Mouse (Mus musculus): ENCODE results near the gene Kansl3. TPM values are rescaled to one million over a fixed set of nuclear protein-coding genes. Genes with fewer than 3 reads are reported as not detected.

Kansl3 gene
- polyA plus RNA-seq, 1 experiment from 2014 or later, result 27.4 TPM

GRCm38 (mm10) chr1:36326815-36327214 is 42.2 kb downstream of the Kansl3 start:
- no peak overlapping the region for H3K27ac ChIP-seq (replicated peaks; ENCODE audit: low read depth, low read length)
- DNase-seq (ENCODE audit: low spot score), result no peak
- ATAC-seq (replicated peaks; ENCODE audit: insufficient number of reproducible peaks, low FRiP score, low TSS enrichment, low read depth), result no peak
- no peaks in the 10 kb centered on the region; the same call in 1 of the 2 replicates for H3K4me1 ChIP-seq (ENCODE audit: control insufficient read depth, insufficient read depth, low read length)
- no peak overlapping the region for H3K4me2 ChIP-seq (ENCODE audit: low read depth, low read length)
- H3K27me3 ChIP-seq (ENCODE audit: control insufficient read depth, insufficient read depth, low read length), result no peaks in the 10 kb centered on the region
- no peak overlapping the region for H3K9ac ChIP-seq (replicated peaks; ENCODE audit: low read length)
- no peak overlapping the region for H3K4me3 ChIP-seq (ENCODE audit: low read depth, low read length)
- 86% methylated on average over 2 of the region's 2 CpGs for WGBS
- no peaks in the 10 kb centered on the region for H3K36me3 ChIP-seq (replicated peaks; ENCODE audit: control insufficient read depth, insufficient read depth, low read depth, low read length)
- H3K9me3 ChIP-seq (replicated peaks; ENCODE audit: control insufficient read depth, low read length), result no peaks in the 10 kb centered on the region

DNA sequence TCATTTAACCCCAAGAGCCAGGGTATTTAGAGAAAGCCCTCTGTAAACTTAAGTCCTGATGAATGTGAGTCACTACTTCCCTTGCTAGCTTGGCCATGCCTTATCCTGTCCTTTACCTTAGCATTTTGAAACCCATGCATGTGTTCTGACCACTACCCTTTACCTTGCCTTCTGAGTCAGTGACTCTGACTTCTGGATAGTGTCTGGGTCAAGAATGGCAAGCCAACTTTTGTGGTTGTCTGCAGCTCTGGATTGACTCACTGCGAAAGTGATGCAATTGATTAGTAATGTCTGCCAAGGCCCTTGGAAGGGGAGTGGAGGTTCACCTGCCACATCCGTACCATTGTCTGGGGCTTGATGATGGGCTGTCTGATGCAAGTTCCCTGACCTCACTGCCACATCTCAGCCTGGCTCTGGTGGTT is 43.1 kb downstream of the Kansl3 start:
- no peak for DNase-seq (ENCODE audit: low spot score)
- Histone ChIP-seq H3K4me1 (ENCODE audit: control insufficient read depth, insufficient read depth, low read length) (no peaks in the 10 kb centered on the region; the same call in 1 of the 2 replicates), H3K9me3 (replicated peaks; ENCODE audit: control insufficient read depth, low read length) (no peaks in the 10 kb centered on the region), H3K9ac (replicated peaks; ENCODE audit: low read length) (no peak overlapping the region), H3K4me2 (ENCODE audit: low read depth, low read length) (no peak overlapping the region), H3K27ac (replicated peaks; ENCODE audit: low read depth, low read length) (no peak overlapping the region), H3K4me3 (ENCODE audit: low read depth, low read length) (no peak overlapping the region), H3K36me3 (replicated peaks; ENCODE audit: control insufficient read depth, insufficient read depth, low read depth, low read length) (no peaks in the 10 kb centered on the region), H3K27me3 (ENCODE audit: control insufficient read depth, insufficient read depth, low read length) (no peaks in the 10 kb centered on the region)
- WGBS, result 93% methylated on average over 2 of the region's 2 CpGs
- ATAC-seq (replicated peaks; ENCODE audit: insufficient number of reproducible peaks, low FRiP score, low TSS enrichment, low read depth), result no peak

GRCm38 (mm10) chr1:36323746-36324448 is 45.1 kb downstream of the Kansl3 start:
- H3K9me3 ChIP-seq (replicated peaks; ENCODE audit: control insufficient read depth, low read length), result no peaks in the 10 kb centered on the region
- no peaks in the 10 kb centered on the region for H3K27me3 ChIP-seq (ENCODE audit: control insufficient read depth, insufficient read depth, low read length)
- DNase-seq (ENCODE audit: low spot score) (peak; percentile 69), ATAC-seq (replicated peaks; ENCODE audit: insufficient number of reproducible peaks, low FRiP score, low TSS enrichment, low read depth) (no peak)
- H3K4me3 ChIP-seq (ENCODE audit: low read depth, low read length), result no peak overlapping the region
- no peak overlapping the region for H3K4me2 ChIP-seq (ENCODE audit: low read depth, low read length)
- H3K9ac ChIP-seq (replicated peaks; ENCODE audit: low read length), result no peak overlapping the region
- H3K36me3 ChIP-seq (replicated peaks; ENCODE audit: control insufficient read depth, insufficient read depth, low read depth, low read length), result no peaks in the 10 kb centered on the region
- no peak overlapping the region for H3K27ac ChIP-seq (replicated peaks; ENCODE audit: low read depth, low read length)
- H3K4me1 ChIP-seq (ENCODE audit: control insufficient read depth, insufficient read depth, low read length), result no peaks in the 10 kb centered on the region; the same call in 1 of the 2 replicates
- 51% methylated on average over 7 of the region's 8 CpGs for WGBS

GRCm38 (mm10) chr1:36323076-36323475 is 45.9 kb downstream of the Kansl3 start:
- ATAC-seq (replicated peaks; ENCODE audit: insufficient number of reproducible peaks, low FRiP score, low TSS enrichment, low read depth) (no peak; the same call in 1 of the 2 replicates), DNase-seq (ENCODE audit: low spot score) (no peak)
- no peaks in the 10 kb centered on the region; the same call in 1 of the 2 replicates for H3K4me1 ChIP-seq (ENCODE audit: control insufficient read depth, insufficient read depth, low read length)
- H3K4me3 ChIP-seq (ENCODE audit: low read depth, low read length), result no peak overlapping the region
- H3K27ac ChIP-seq (replicated peaks; ENCODE audit: low read depth, low read length), result no peak overlapping the region
- H3K36me3 ChIP-seq (replicated peaks; ENCODE audit: control insufficient read depth, insufficient read depth, low read depth, low read length), result no peaks in the 10 kb centered on the region
- no peaks in the 10 kb centered on the region for H3K9me3 ChIP-seq (replicated peaks; ENCODE audit: control insufficient read depth, low read length)
- no peaks in the 10 kb centered on the region for H3K27me3 ChIP-seq (ENCODE audit: control insufficient read depth, insufficient read depth, low read length)
- no peak overlapping the region for H3K9ac ChIP-seq (replicated peaks; ENCODE audit: low read length)
- WGBS, result 31% methylated on average over 9 of the region's 9 CpGs
- no peak overlapping the region for H3K4me2 ChIP-seq (ENCODE audit: low read depth, low read length)

DNA sequence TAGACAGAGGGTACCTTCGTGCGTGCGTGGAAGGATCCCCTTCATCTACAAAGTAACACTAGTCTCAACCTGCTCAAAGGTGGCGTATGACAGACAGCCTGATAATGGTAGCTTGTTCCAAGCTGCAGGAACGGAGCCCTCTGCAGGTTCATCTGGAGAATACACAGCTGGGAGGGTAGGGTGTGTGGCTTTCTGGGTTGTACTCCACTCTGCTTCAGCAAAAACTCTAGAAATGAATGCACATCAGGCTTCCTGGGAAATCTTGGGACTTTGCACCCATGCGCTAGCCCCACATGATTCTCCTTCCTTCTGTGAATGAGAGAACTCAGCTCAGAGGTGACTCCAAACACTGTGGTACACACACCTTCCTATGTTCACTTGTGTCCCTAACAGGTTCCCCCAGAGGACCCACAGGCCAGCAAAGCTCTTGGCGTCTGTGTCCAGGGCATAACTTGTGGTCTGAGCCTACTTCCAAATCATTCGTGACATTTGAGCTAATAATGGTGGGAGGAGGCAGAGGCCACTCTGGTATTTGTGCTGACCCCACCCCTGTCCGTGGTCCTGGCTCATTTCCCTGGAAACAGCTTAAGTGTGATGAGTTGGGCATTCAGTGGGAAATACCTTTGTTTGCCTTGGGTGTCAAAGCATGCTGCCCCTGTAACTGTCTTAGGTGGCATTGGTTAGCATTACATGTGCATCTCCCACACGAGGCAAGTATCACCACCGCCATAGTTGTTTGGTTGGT is 47.0 kb downstream of the Kansl3 start:
- H3K4me2 ChIP-seq (ENCODE audit: low read depth, low read length), result no peak overlapping the region
- no peak for ATAC-seq (replicated peaks; ENCODE audit: insufficient number of reproducible peaks, low FRiP score, low TSS enrichment, low read depth)
- H3K9me3 ChIP-seq (replicated peaks; ENCODE audit: control insufficient read depth, low read length), result no peaks in the 10 kb centered on the region
- H3K36me3 ChIP-seq (replicated peaks; ENCODE audit: control insufficient read depth, insufficient read depth, low read depth, low read length), result no peaks in the 10 kb centered on the region
- no peak overlapping the region for H3K9ac ChIP-seq (replicated peaks; ENCODE audit: low read length)
- no peaks in the 10 kb centered on the region for H3K27me3 ChIP-seq (ENCODE audit: control insufficient read depth, insufficient read depth, low read length)
- no peaks in the 10 kb centered on the region; the same call in 1 of the 2 replicates for H3K4me1 ChIP-seq (ENCODE audit: control insufficient read depth, insufficient read depth, low read length)
- H3K27ac ChIP-seq (replicated peaks; ENCODE audit: low read depth, low read length), result no peak overlapping the region
- no peak overlapping the region for H3K4me3 ChIP-seq (ENCODE audit: low read depth, low read length)
- DNase-seq (ENCODE audit: low spot score), result no peak
- WGBS, result 73% methylated on average over 11 of the region's 11 CpGs

GRCm38 (mm10) chr1:36321164-36321563 is 47.8 kb downstream of the Kansl3 start:
- 80% methylated on average over 2 of the region's 2 CpGs for WGBS
- no peak overlapping the region for H3K9ac ChIP-seq (replicated peaks; ENCODE audit: low read length)
- no peaks in the 10 kb centered on the region for H3K9me3 ChIP-seq (replicated peaks; ENCODE audit: control insufficient read depth, low read length)
- H3K4me1 ChIP-seq (ENCODE audit: control insufficient read depth, insufficient read depth, low read length), result no peaks in the 10 kb centered on the region; the same call in 1 of the 2 replicates
- H3K36me3 ChIP-seq (replicated peaks; ENCODE audit: control insufficient read depth, insufficient read depth, low read depth, low read length), result no peaks in the 10 kb centered on the region
- DNase-seq (ENCODE audit: low spot score) (no peak), ATAC-seq (replicated peaks; ENCODE audit: insufficient number of reproducible peaks, low FRiP score, low TSS enrichment, low read depth) (no peak)
- H3K27me3 ChIP-seq (ENCODE audit: control insufficient read depth, insufficient read depth, low read length), result no peaks in the 10 kb centered on the region
- no peak overlapping the region for H3K4me3 ChIP-seq (ENCODE audit: low read depth, low read length)
- no peak overlapping the region for H3K27ac ChIP-seq (replicated peaks; ENCODE audit: low read depth, low read length)
- no peak overlapping the region for H3K4me2 ChIP-seq (ENCODE audit: low read depth, low read length)

- no peak for DNase-seq (ENCODE audit: low spot score)
Observed at GRCm38 (mm10) chr1:36315776-36316100, 53.2 kb downstream of the Kansl3 start.

More at GRCm38 (mm10) chr1:36315776-36316100, 53.2 kb downstream of the Kansl3 start:
- Histone ChIP-seq H3K4me3 (ENCODE audit: low read depth, low read length) (no peak overlapping the region), H3K4me2 (ENCODE audit: low read depth, low read length) (no peak overlapping the region), H3K27me3 (ENCODE audit: control insufficient read depth, insufficient read depth, low read length) (no peaks in the 10 kb centered on the region), H3K9ac (replicated peaks; ENCODE audit: low read length) (no peak overlapping the region), H3K27ac (replicated peaks; ENCODE audit: low read depth, low read length) (no peak overlapping the region), H3K36me3 (replicated peaks; ENCODE audit: control insufficient read depth, insufficient read depth, low read depth, low read length) (no peaks in the 10 kb centered on the region), H3K9me3 (replicated peaks; ENCODE audit: control insufficient read depth, low read length) (no peaks in the 10 kb centered on the region), H3K4me1 (ENCODE audit: control insufficient read depth, insufficient read depth, low read length) (no peaks in the 10 kb centered on the region)
- 93% methylated on average over 2 of the region's 2 CpGs for WGBS
- no peak for ATAC-seq (replicated peaks; ENCODE audit: insufficient number of reproducible peaks, low FRiP score, low TSS enrichment, low read depth)
